Mouse (Mus musculus): Measurements from ENCODE around the gene Syp. TPM values are rescaled to one million over a fixed set of nuclear protein-coding genes. Genes with fewer than 3 reads are reported as not detected.

The Syp gene
- 1.9 and 3.4 TPM in 2 replicates for polyA plus RNA-seq (2015; fragmentation: Nextera tagmentation; extraction: Ambion mirVana)

DNA sequence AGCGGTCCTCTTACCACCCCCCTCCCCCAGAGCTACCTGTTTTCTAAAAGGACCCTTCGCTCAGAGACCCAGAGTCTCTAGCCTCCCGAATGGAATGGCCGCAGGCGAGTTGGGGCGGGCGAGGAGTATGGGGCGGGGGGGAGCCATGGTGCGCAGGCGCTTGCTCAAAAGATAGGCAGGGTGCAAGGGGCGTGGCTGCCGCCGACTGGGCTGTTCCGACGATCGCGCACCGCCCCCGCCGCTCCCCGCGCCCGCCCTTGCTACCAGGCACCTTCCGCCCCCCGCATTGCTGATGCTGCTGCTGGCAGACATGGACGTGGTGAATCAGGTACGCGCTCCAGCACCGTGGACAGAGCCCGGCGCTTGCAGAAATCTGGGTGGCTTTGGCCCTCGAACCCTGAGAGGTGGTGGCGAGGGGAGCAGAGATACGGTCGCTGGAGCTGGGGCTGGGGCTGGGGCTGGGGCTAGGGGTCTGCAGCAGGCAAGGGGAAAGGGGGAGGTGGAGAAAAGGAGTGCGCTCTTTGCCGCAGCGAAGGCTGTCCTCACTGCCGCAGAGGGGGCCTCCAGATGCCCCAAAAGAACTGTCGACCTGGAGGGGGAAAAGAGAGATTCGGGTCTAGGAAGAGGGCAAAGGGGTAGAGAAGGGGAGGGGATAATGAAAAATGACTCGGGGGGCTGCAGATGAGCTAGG is at the start of gene Syp:
Gene Syp, plus strand, starts transcription at position 71 of the 691 bp plus-strand sequence.
- H3K9ac ChIP-seq = no peak within 1 kb of the TSS

DNA sequence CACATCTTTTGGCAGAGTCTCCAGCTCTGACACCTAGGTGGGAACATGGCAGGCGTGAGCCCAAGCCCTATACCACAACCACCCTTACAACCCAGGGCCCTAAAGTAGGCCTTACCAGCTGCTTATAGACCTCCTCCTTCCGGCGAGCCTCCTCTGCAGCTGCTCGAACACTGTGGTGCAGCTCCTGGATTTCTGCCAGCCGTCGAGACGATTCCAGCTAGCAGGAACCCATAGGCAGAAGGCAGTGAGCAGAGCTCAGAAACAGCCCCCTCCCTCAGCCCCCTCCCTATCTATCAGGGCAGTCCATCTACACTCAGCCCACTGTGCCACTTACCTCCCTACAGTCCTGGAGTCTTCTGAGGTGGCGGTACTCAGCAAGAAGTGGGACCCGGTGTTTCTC is 42.9 kb upstream of the Syp start:
- Histone ChIP-seq H3K27me3 (no peaks in the 10 kb centered on the region), H3K4me1 (no peaks in the 10 kb centered on the region), H3K4me2 (no peak overlapping the region), H3K4me3 (no peak overlapping the region), H3K9me3 (no peaks in the 10 kb centered on the region), H3K9ac (no peak overlapping the region), H3K36me3 (0 out of 2 replicates have a peak, but pooled peaks cover 7% of the 10 kb centered on the region), H3K27ac (no peak overlapping the region)
- no peak for ATAC-seq (ENCODE audit: borderline replicate concordance, extremely low read depth, low FRiP score, low TSS enrichment)
- 70% methylated on average over 9 of the region's 9 CpGs for WGBS

More for the DNA sequence above, at the start of gene Syp:
- H3K4me2 ChIP-seq = peak within 1 kb of the TSS; percentile 51
- WGBS = 8% methylated on average over 40 of the region's 42 CpGs
- peak; percentile 75 for ATAC-seq (ENCODE audit: borderline replicate concordance, extremely low read depth, low FRiP score, low TSS enrichment)
- no peak within 1 kb of the TSS for H3K27ac ChIP-seq
- no peaks in the 10 kb centered on the region for H3K9me3 ChIP-seq
- H3K4me3 ChIP-seq = peak within 1 kb of the TSS; percentile 21
- H3K27me3 ChIP-seq = peaks cover 7% of the 10 kb centered on the region; the same call in 1 of the 2 replicates
- H3K36me3 ChIP-seq = no peaks in the 10 kb centered on the region
- no peaks in the 10 kb centered on the region for H3K4me1 ChIP-seq

DNA sequence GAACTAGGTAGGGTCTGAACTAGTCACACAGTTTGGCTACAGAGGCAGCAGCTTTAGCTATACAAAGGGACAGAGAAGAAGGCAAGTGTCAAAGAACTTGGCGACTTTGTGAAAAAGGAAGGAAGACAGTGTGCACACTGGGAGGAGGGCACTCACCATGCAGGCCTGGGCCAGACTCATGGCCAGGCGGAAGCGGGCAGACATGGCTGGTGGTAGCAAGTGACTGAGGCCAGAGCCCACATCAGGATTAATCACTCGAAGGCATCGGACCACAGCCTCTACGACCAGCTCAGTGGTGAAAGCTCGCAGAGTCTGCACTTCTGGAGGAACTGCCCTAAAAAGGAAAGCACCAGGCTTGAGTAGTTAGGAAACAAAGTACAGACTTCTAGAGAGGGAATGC is 34.3 kb upstream of the Syp start:
- Histone ChIP-seq H3K9me3 (no peaks in the 10 kb centered on the region), H3K4me3 (no peak overlapping the region), H3K27me3 (no peaks in the 10 kb centered on the region), H3K9ac (no peak overlapping the region), H3K4me2 (peak overlapping the region; percentile 52), H3K27ac (no peak overlapping the region), H3K36me3 (no peaks in the 10 kb centered on the region), H3K4me1 (0 out of 2 replicates have a peak, but pooled peaks cover 7% of the 10 kb centered on the region)
- no peak for ATAC-seq (ENCODE audit: borderline replicate concordance, extremely low read depth, low FRiP score, low TSS enrichment)
- 85% methylated on average over 7 of the region's 7 CpGs for WGBS

DNA sequence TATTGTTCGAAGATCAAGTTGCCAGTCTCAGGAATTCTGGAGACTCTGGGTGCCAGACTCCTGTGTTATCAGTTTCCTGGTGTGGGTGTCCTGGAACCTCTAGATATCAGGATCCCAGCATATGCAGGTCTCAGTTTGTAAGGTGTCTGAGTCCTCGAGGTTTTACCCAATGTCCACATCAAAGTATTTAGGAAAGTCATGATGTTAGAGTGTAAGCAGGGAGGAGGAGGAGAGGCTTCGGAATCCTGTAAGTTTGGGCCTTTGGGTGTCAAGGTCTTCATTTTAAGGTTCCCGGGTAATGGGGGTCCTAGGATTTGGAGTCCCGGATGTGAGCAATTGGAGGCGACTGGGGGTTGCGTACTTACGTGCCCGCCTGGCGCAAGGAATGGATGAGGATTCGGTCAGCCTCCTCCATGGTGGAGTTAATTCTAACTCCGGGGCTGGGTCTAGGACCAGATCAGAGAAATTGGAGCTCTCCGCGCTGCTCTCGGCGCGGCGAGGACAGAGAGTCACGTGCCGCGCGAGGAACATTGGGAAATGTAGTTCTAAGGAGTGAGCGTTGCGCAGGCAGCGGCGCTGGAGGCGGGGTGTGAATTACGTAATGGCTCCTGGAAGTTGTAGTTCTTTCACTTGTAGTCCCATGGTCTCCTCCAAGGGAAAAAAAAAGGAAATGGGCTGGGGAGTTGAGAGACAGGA is 33.2 kb upstream of the Syp start, which contains the start of gene Ccdc22:
Gene Ccdc22, minus strand, starts transcription at position 639 of the 696 bp plus-strand sequence.
- H3K9ac ChIP-seq = peak within 1 kb of the TSS; percentile 27; the same call in 1 of the 2 replicates
- no peaks in the 10 kb centered on the region for H3K36me3 ChIP-seq
- no peaks in the 10 kb centered on the region for H3K27me3 ChIP-seq
- H3K4me2 ChIP-seq = peak within 1 kb of the TSS; percentile 52
- 0 out of 2 replicates have a peak, but pooled peaks cover 7% of the 10 kb centered on the region for H3K4me1 ChIP-seq
- H3K27ac ChIP-seq = peak within 1 kb of the TSS; percentile 33; the same call in 1 of the 2 replicates
- ATAC-seq (ENCODE audit: borderline replicate concordance, extremely low read depth, low FRiP score, low TSS enrichment) = peak; percentile 90
- peak within 1 kb of the TSS; percentile 52 for H3K4me3 ChIP-seq
- WGBS = 15% methylated on average over 28 of the region's 28 CpGs
- H3K9me3 ChIP-seq = no peaks in the 10 kb centered on the region

DNA sequence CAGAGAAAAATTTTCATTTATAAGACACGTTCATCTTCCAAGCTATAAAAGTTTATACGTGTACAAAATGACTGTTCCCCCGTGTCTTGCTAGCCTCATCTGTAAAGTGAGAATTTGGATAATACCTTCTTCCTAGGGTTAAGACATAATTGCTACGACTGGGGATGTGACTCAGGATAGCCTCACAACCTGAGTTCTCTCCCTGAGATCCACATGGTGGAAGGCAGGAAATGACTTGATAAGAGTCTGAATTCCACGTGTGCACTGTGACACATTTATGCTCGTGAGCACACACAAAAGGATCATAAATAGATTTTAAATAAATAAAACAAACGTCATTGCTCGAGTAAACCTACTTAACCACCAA is 32.7 kb upstream of the Syp start:
- 0 out of 2 replicates have a peak, but pooled peaks cover 7% of the 10 kb centered on the region for H3K4me1 ChIP-seq
- peak overlapping the region; percentile 52; the same call in 1 of the 2 replicates for H3K4me3 ChIP-seq
- H3K27ac ChIP-seq = no peak overlapping the region
- H3K4me2 ChIP-seq = no peak overlapping the region
- H3K36me3 ChIP-seq = no peaks in the 10 kb centered on the region
- no peaks in the 10 kb centered on the region for H3K27me3 ChIP-seq
- WGBS = 30% methylated on average over 8 of the region's 8 CpGs
- H3K9ac ChIP-seq = no peak overlapping the region
- no peaks in the 10 kb centered on the region for H3K9me3 ChIP-seq
- ATAC-seq (ENCODE audit: borderline replicate concordance, extremely low read depth, low FRiP score, low TSS enrichment) = peak; percentile 8; the same call in 1 of the 2 replicates

DNA sequence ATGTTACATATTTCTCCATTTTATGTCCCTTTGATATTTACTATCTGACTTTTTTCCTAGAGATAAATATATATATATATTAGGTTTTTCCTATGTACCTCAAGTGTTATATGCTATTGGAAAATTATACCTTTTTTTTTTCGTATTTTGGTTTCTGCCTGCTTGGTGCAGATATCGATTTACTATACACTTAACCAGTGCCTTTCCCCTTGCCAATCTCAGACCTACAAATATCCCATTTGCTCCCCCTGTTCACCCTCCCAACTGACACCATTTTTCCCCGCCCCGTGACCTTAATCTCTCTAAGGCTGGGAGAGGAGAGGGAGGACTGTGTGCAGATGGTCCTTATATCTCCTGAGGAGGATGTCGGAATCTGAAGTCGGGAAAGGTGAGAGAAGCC is 31.5 kb upstream of the Syp start, which contains the start of gene Cacna1f:
Gene Cacna1f, plus strand, starts transcription at position 301 of the 400 bp plus-strand sequence.
- H3K4me1 ChIP-seq = 0 out of 2 replicates have a peak, but pooled peaks cover 7% of the 10 kb centered on the region
- no peak within 1 kb of the TSS for H3K4me3 ChIP-seq
- no peaks in the 10 kb centered on the region for H3K36me3 ChIP-seq
- no peak within 1 kb of the TSS for H3K9ac ChIP-seq
- H3K4me2 ChIP-seq = no peak within 1 kb of the TSS
- no peak within 1 kb of the TSS for H3K27ac ChIP-seq
- ATAC-seq (ENCODE audit: borderline replicate concordance, extremely low read depth, low FRiP score, low TSS enrichment) = no peak
- H3K9me3 ChIP-seq = no peaks in the 10 kb centered on the region
- H3K27me3 ChIP-seq = no peaks in the 10 kb centered on the region
- 68% methylated on average over 6 of the region's 6 CpGs for WGBS

DNA sequence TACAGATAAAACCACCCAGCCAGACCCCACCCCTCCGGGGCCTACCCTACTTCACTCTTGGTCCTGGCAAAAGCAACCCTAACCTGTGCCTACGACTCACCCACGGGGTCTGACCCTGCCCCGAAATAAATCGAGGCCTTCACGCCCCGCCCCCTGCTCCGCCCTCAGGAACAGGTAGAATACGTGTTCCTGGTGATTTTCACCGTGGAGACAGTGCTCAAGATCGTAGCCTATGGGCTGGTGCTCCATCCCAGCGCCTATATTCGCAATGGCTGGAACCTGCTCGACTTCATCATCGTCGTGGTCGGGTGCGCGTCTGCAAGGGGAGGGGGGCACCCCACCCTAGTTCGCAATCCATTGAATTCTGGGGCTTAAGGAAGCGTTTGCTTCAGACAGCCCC is 28.2 kb upstream of the Syp start:
- 14% methylated on average over 21 of the region's 21 CpGs for WGBS
- ATAC-seq (ENCODE audit: borderline replicate concordance, extremely low read depth, low FRiP score, low TSS enrichment) = no peak

DNA sequence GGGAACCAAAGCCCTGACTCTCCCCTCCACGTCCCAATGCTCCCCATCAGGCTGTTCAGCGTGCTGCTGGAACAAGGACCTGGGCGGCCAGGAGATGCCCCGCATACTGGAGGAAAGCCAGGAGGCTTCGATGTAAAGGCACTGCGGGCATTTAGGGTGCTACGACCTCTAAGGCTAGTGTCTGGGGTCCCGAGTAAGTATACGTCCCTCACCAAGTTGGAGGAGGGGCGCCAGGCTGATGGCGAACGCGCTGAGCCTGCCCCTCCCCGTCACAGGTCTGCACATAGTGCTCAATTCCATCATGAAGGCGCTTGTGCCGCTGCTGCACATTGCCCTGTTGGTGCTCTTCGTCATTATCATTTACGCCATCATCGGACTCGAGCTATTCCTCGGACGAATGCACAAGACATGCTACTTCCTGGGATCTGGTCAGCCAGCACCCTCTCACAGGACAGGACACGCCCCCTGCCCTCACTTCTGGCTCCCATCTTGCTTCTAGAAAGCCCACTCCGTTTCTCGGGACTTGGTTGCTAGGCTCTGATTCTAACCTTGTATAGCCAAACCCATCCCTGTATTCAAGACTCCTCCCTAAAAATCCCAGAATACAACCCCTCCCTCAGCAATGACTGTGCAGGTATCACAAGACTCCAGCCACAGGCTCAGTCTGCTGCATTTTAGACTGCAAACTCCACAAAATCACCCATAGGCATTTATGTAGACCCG is 27.6 kb upstream of the Syp start:
- H3K4me2 ChIP-seq = peak overlapping the region; percentile 76
- no peaks in the 10 kb centered on the region for H3K9me3 ChIP-seq
- no peak overlapping the region for H3K9ac ChIP-seq
- peak overlapping the region; percentile 35 for H3K4me3 ChIP-seq
- H3K27me3 ChIP-seq = no peaks in the 10 kb centered on the region
- no peaks in the 10 kb centered on the region for H3K36me3 ChIP-seq
- no peaks in the 10 kb centered on the region for H3K4me1 ChIP-seq
- 25% methylated on average over 26 of the region's 26 CpGs for WGBS
- ATAC-seq (ENCODE audit: borderline replicate concordance, extremely low read depth, low FRiP score, low TSS enrichment) = no peak
- no peak overlapping the region for H3K27ac ChIP-seq

More for the DNA sequence above, 28.2 kb upstream of the Syp start:
- H3K4me2 ChIP-seq = peak overlapping the region; percentile 76
- no peaks in the 10 kb centered on the region for H3K4me1 ChIP-seq
- H3K27ac ChIP-seq = no peak overlapping the region
- H3K9me3 ChIP-seq = no peaks in the 10 kb centered on the region
- H3K36me3 ChIP-seq = no peaks in the 10 kb centered on the region
- no peak overlapping the region for H3K9ac ChIP-seq
- no peaks in the 10 kb centered on the region for H3K27me3 ChIP-seq
- H3K4me3 ChIP-seq = peak overlapping the region; percentile 35

DNA sequence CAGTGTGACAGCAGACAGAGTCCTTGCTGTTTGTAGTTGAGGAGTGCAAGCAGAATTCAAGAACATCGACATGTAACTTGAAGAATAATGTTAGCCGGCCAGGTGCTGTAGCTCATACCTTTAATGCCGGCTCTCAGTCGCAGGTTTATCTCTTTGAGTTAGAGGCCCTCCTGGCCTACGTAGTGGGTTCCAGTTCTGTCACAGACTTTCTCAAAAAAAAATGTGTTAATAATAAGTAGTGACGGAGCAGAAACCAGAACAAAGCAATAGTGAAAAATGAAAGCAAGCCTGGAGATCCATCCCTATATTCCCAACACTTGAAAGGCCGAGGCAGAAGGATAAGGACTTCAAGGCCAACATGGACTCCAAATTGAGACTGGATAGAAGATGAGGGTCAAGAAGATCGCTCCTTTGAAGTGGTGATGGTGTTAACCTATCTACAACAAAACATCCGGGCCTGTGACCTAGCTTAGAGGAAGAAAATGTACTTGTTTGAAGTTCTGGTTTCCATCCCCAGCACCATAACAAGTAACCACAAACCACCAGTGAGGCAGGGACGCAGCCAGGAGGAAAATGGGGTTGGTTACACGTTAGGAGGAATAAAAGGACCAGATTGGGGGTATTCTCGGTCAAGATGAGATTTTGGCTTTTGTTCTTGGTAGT is 20.3 kb upstream of the Syp start:
- H3K4me1 ChIP-seq = no peaks in the 10 kb centered on the region
- no peak overlapping the region for H3K4me3 ChIP-seq
- no peak overlapping the region for H3K9ac ChIP-seq
- H3K9me3 ChIP-seq = no peaks in the 10 kb centered on the region
- 70% methylated on average over 12 of the region's 12 CpGs for WGBS
- no peaks in the 10 kb centered on the region for H3K27me3 ChIP-seq
- H3K36me3 ChIP-seq = no peaks in the 10 kb centered on the region
- ATAC-seq (ENCODE audit: borderline replicate concordance, extremely low read depth, low FRiP score, low TSS enrichment) = no peak
- H3K4me2 ChIP-seq = no peak overlapping the region
- no peak overlapping the region for H3K27ac ChIP-seq

DNA sequence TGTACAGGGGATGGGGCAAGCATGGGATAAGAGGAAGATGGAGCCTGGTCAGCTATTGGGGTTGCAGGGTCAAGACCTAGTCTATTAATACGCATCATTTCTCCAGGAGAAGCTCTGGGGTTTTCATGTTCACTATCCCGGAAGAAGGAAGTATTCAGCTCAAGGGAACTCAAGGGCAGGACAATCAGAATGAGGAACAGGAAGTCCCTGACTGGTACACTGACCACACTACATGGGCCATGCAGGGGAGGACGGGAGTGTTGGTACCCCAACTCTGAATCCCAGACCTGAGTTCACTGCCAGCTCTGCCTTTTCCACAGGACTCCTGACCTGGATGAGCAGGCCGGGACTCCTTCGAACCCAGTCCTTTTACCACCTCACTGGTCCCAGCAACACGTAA is 5.7 kb upstream of the Syp start:
- no peak overlapping the region for H3K9ac ChIP-seq
- ATAC-seq (ENCODE audit: borderline replicate concordance, extremely low read depth, low FRiP score, low TSS enrichment) = no peak
- no peaks in the 10 kb centered on the region for H3K36me3 ChIP-seq
- H3K4me1 ChIP-seq = no peaks in the 10 kb centered on the region
- H3K27me3 ChIP-seq = no peaks in the 10 kb centered on the region
- WGBS = 83% methylated on average over 6 of the region's 6 CpGs
- H3K4me3 ChIP-seq = no peak overlapping the region
- no peak overlapping the region for H3K4me2 ChIP-seq
- H3K9me3 ChIP-seq = no peaks in the 10 kb centered on the region
- H3K27ac ChIP-seq = no peak overlapping the region

DNA sequence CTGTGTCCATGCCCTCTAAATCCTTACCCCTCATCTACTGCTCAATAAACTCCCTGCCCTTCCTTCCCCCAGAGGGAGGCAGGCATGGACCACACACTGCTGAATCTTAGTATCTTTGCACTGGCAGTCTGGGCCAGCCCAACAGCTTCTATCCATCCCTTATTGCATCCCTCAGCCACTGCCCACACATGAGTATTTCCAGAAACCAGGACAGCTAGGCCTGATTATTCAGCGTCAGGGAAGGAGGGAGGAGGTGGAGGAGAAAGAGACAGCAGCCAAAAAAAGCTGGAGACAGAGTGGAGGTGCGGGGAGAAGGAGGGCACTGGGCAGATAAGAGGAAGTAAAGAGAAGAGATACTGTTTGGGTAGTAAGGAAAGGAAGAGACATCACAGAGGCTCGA is 3.2 kb upstream of the Syp start:
- Histone ChIP-seq H3K4me3 (no peak overlapping the region), H3K4me2 (no peak overlapping the region), H3K9me3 (no peaks in the 10 kb centered on the region), H3K27me3 (peaks cover 7% of the 10 kb centered on the region; the same call in 1 of the 2 replicates), H3K36me3 (no peaks in the 10 kb centered on the region), H3K9ac (no peak overlapping the region), H3K4me1 (no peaks in the 10 kb centered on the region), H3K27ac (no peak overlapping the region)
- no peak for ATAC-seq (ENCODE audit: borderline replicate concordance, extremely low read depth, low FRiP score, low TSS enrichment)
- 64% methylated on average over 3 of the region's 3 CpGs for WGBS

All from lung, embryonic 15.5 days (tissue).